Mouse (Mus musculus) right cerebral cortex, postnatal 10 days (tissue): Measurements from ENCODE around the gene Rph3a.
A peak's percentile ranks its signal among the peaks of the same experiment; 100 is the strongest.
"Not testable (repeated sequence)": the region's sequence is repeated elsewhere in the genome, so short reads cannot be mapped to it uniquely, and the experiment has no call there.

Experiments used
- DNase-seq, 2 experiments: peaks; one replicate each; pipeline ENCODE4 v3.0.0; 2021; ENCODE audit warnings: low spot score in 2 of 2

Rph3a gene

DNA sequence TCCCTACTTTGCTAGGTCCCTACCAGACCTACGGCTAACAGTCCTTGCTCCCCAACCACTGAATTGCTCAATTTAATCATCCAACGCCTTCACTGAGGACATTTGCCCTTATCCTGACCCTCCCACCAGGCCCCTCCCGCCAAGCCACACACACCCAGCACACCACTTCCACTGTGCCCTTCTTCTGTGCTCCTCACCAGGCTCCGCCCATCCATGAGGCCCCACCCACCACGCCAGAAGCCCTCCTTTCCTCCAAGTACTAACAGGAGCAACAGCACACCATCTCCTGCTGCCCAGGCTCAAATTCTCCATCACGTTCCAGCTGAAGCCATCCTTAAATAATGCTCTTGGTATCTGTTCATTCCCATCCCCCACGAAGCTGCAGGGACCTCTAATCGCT lies 35.4 kb downstream of the Rph3a start:
- DNase-seq: no peak

DNA sequence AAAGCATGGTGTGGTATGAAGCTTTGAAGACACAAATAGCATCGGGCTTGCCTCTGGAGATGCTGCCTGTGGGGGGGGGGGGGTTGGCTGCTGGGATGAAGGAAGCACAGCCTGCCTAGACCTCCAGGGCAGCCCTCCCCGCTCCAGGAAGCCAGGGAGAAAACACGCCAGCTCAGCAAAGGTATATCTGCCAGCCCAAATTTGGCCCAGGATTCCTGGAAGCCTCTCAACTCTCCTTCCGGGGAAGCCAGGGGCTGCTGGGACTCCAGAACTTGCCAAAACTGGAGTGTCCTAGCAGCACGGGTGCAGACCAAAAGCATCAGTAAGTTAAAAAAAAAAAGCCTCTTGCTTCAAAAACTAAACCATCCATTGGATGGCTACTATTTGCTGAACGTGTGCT lies 37.6 kb downstream of the Rph3a start:
- DNase-seq: peak in 1 of 2 experiments; percentile 38

DNA sequence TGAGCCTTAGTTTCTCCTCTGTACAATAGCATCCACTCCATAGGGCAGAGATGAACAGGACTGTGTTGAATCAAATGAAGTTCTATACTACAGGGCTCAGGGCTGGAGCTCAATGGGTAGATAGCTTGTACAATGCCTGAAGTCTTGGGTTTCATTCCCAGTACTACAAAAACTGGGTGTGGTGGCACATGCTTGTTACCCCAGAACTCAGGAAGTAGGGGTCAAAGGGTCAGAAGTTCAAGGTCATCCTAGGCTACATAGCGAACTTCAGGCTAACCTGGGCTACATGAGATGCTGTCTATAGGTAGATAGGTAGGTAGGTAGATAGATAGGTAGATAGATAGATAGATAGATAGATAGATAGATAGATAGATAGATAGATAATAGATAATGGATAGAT lies 38.6 kb downstream of the Rph3a start:
- no peak for DNase-seq

- peak; percentile 78 to 82 for DNase-seq
Measured at GRCm38 (mm10) chr5:120969703-120970102, 40.2 kb downstream of the Rph3a start.

DNA sequence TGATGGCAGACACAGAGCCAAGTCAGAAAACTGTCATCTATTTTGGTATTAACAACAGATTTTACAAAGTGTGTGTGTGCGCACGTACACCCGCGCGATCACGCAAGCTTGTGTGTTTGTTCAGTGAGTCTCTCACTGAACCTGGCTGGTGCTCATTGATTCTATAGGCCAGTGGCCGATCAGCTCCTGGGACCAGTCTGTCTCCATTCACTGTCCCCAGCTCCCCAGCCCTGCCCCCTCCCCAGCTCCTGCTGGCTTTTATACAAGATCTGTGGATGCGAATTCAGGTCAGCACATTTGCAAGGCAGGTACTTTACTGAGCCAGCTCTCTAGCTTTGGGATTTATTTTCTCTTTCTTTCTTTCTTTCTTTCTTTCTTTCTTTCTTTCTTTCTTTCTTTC lies 41.1 kb downstream of the Rph3a start:
- no peak for DNase-seq

DNA sequence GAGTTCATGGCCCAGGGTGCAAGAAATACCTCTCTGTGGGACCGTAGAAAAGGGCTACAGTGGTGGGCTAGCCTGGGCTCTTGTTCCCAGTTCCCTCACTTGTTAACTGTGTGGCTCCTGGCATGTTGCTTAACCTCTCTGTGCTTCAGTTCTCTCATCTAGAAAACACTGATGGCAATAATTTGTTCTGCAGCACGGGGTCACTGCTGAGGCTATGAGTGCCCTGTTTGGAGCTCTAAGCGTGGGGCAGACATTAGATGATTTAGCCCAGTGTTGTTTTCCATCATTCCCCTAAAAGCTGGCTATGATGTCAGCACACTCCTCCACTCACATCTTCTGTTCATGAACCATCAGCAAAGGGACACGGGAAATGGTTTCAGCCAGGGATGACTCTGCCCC lies 41.8 kb downstream of the Rph3a start:
- no peak for DNase-seq

DNA sequence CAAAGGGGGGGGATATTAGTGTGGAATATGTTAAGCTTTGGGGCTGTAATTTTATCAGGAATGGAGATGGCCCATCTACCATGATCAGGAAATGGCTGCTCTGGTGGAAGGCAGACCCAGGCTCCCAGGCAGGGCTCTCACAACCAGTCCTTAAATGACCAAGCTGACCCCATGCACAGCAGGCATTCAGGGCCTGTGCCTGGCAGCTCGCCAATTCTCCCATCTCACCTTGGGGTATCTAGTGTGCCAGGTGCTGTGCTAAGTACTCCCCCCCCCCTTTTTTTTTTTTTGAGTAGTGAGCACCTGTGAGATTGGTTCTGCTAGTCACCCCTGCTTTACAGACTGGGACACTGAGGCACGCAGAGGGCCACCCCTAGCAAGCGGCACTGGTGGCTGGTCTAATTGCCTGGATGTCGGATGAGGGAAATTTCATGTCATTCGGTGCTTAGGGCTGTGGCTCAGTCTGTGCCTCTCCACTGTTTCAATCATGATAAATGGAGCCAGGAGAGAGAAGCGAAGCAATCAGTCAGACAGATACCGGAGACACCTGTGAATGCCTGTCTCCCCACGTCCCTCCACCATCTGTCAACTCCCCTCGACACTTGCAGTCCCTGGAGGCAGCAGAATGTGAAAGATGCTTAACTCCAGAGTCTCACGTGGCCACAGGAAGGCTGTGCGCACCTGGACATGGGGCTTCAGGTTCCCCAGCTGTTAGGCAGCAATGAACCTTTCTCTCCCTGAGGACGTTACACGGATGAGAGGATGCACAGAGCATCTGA lies 42.3 kb downstream of the Rph3a start:
- no peak for DNase-seq

GRCm38 (mm10) chr5:120966894-120967293 lies 43.0 kb downstream of the Rph3a start:
- DNase-seq: no peak

GRCm38 (mm10) chr5:120966156-120966555 lies 43.7 kb downstream of the Rph3a start:
- no peak for DNase-seq

GRCm38 (mm10) chr5:120961004-120961403 lies 48.9 kb downstream of the Rph3a start:
- DNase-seq: no peak

- peak in 1 of 2 experiments; percentile 71 for DNase-seq
Measured at GRCm38 (mm10) chr5:120953974-120954373, 55.9 kb downstream of the Rph3a start.

DNA sequence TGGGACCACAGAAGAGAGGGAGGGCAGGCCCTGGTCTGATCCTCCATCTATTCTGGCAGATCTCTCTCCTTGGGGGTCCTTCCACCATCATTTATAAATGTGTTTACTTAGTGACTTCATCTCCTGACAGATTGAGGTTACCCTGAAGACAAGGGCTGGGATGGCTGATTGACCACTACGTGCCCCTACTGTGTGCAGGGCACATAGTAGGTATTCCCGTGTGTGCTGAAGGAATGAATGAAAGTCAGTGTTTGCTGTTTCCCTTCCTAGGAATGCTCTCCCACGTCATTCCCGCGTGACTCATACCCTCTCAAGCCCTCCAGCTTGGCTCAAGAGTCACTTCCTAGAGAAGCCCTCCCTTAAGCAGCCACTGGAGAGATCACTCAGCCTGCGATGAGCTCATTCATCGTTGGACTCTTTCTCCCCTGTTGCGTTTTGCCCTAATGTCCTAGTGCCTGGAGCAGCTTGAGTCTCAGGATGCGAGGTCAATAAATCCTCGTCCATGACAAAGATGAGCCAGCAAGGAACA lies 57.6 kb downstream of the Rph3a start:
- DNase-seq: no peak

DNA sequence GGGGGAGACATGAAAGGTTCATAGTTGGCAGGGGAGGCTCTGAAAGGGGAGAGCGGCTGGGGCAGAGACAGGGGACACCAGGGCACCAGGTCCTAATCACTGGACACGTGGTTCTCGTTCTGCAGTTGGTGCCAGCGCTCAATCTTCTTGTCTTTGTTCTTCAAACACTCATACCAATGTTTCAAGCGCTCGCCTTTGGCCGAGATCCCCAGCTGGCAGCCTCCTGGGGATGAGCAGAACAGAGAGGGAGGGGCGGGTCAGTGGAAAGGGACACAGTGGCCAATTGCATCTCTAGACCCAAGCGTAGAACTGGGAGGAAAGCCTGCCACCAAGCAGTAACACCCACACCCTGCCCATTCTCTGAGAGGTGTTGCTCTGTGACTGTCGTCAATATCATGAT lies 67.8 kb downstream of the Rph3a start:
- DNase-seq: peak; percentile 39 to 42

DNA sequence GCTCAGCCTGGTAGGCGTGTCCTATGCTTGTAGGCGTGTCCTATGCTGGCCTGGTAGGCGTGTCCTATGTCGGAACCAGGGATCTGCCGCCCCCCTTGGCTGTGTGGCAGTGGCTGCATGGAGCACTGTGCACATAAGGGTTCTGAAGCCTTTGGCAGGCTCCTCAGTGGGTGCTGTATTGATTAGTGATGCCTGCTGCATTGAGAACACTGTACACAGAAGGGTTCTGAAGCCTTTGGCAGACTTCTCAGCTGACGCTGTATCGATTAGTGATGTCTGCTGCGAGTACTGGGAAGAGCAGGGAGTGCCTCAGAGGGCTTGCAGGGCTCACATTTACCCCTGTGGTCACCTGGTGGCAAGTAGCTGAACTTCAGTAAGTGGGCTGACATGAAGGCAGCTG lies 71.3 kb downstream of the Rph3a start:
- DNase-seq: no peak

GRCm38 (mm10) chr5:120937841-120938240 lies 72.1 kb downstream of the Rph3a start:
- DNase-seq: no peak

DNA sequence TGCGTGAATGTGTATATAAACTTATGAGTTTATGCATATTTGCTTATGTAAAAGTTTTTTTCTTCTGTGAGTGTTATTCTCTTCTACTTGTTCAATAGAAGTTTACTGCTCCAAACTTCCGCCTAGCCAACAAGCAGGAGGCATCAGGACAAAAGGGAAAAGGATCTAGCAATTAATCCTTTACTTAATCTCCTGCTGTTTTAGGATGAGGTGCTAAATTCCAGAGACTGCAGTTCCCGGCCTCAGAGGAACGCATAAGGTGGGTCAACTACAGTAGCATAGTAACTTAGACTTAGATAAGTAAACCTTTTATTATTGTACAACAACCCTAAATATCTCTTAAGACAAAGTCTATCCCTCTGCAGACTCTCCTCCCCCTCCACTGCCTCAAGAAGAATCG lies 75.9 kb downstream of the Rph3a start:
- DNase-seq: no peak

GRCm38 (mm10) chr5:120927036-120927435 lies 82.9 kb downstream of the Rph3a start:
- DNase-seq: no peak

DNA sequence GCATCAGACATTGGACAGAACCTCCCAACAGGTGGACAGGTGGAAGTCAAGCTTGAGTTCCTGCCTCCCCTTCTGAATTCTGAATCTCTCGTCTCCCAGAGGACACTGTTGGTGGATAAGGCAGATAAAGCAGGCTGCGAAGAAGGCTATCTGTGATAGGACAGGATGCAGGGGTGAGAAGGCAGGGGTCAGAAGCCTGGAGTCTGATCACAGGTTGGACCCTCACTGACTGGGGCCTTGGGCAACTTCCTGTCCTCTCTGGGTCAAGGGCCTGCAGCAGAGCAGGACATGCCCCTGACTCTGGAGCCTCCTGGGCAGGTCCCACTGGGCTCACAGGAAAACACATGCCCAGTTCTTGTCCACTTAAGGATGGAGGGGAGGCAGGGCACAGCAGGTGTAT lies 83.6 kb downstream of the Rph3a start:
- not testable (repeated sequence) for DNase-seq

GRCm38 (mm10) chr5:120924520-120924919 lies 85.4 kb downstream of the Rph3a start:
- DNase-seq: not testable (repeated sequence)

GRCm38 (mm10) chr5:120923969-120924368 lies 85.9 kb downstream of the Rph3a start:
- no peak for DNase-seq

DNA sequence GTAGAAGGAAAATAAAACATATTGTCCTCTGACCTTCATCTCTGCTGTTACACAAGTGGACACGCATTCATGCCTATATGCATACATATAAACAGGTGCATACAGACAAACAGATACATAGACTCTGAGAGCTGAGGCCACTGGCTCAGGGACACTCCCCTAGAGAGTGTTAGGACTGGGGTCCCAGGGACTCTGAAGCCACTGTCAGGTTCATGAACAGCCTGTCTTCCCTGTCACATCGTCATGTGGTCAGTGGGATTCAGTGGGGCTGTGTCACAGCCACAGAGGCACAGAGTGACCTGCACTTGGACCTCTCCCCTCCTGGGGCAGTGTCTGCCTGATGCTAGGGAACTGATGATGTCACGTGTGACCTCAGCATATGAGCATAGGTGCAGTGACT lies 89.6 kb downstream of the Rph3a start:
- no peak for DNase-seq

DNA sequence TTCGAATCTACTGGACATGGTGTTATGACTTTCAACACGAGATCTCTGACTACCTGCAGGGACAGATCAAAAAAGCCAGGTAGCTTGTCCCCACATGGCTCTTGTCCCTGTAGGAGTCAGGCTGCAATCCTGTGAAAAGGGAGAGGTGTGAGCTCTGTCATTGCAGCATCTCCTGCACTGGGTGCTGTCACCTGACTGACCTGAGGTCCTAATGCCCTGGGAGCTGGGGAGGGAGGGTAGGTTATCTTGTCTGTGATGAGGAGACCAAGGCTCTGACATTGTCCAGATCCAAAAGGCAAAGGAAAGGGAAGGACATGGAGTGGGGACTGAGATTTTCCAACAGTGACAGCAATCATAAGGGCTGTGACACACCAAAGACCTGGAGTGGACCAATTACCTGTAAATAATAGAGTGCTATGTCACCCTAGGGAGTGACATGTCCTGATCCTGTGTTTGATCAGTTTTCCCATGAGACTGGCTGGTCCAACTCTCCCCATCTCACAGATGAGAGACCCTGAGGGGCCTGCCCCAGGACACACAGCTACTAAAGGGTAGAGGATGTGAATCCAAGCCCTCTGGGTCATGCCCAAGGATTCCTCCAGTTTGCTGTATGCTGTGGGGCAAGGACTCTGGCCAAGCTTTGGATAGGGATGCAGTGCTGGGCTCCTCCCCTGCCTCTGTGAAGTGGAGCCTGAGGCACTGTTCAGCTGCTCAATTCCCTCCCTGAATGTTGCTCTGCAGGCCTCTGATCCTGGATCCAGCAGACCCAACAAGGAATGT lies 90.5 kb downstream of the Rph3a start:
- DNase-seq: not testable (repeated sequence)

DNA sequence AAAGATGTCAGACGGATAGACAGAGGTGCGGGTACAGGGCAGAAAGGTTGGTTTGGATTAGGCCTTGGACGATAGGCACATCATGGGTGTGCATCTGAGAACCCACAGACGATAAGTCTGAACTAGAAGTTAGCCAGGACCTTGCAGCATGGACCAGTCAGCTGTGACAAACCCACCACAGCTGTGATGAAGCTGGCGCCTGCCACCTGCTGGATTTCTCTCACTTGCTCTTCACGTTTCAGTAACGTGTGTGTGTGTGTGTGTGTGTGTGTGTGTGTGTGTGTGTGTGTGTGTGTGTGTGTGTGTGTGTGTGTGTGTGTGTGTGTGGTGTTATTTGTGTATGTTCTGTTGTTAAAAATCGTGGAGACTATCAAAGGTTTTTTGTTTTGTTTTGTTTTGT lies 95.7 kb downstream of the Rph3a start, which contains the start of gene Oas1d:
Oas1d (plus strand) TSS at position 333 of the 400 bp plus-strand sequence.
- not testable (repeated sequence) for DNase-seq
